Mouse (Mus musculus) c-Kit-positive CD71-negative TER-119-negative erythroid progenitor cells, embryonic 14.5 days (primary cell): Measurements from ENCODE around the gene Fam172a.

Experiments
- DNase-seq: peaks from one replicate; pipeline ENCODE4 v3.0.0-alpha.2; 2013; ENCODE audit warnings: low read depth

Gene Fam172a

GRCm38 (mm10) chr13:77976248-77976647 lies 274.4 kb downstream of the Fam172a start:
- no peak for DNase-seq

DNA sequence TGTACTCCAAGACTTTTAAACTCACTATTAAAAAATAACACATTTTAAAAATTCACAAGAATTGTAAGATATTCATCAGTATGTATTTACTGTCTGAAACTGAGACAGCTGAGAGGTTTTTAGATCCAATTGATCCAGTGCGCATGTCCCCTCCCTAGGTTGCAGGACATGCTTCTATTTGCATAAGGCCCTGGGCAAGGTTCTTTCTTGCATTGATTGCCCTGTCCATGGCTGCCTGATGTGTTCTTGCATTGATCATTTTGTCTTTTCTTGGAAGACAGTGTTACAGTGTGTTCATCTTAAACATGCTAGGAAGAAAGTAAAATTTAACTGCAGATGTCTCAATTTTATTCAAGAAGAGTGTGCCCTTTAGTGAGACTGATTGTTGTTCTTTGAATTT lies 275.3 kb downstream of the Fam172a start:
- no peak for DNase-seq

DNA sequence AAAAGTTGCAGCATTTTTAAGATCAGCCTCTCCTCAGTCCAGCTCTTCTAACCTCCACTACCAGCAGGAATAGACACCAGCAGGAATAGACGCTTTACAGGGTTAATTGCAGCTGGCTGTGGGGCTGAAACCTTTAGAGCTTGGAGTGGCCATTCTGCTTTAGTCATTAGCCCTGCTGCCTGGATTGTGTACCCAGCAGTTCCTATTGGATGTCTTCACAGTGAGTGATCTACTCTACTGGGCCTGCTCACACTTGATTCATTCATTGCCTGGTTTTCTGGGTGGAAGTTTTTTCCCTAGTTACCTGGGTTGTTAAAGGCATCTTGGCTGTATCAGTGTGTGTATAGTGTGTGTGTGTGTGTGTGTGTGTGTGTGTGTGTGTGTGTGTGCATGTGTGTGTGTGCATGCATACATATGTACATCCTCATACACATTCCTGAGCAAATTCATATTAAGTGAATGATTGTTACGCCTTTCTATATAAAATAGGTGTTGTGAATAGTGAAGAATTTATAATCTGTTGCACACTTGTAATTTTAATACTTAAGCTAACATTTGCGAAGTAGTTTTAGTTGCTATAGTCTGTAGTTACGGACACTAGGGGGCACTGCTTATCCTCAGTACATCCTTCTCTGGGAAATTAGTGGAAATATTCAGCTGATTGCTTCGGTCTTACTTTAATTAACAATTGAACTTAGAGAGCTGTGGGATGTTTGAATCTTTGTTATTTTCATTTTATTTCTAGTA lies 280.4 kb downstream of the Fam172a start:
- peak; percentile 9 for DNase-seq

DNA sequence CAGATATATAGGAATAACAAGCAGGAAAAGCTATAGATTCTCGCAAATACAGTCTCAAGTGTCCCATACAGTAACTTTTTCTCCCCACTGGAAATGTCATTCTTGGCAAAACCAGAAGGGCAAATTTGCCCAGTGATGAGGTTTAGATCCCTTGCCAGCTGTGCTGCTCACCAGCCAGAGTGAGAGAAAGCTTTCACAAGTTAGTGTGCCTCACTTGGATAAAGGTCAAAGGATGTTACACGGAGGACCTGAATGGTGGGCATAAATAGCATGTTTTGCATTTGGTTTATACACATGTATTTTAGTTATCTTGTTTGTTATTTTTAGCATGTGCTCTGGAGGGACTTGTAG lies 281.0 kb downstream of the Fam172a start:
- DNase-seq: no peak

- DNase-seq: no peak
Measured at GRCm38 (mm10) chr13:77991189-77991886, 289.5 kb downstream of the Fam172a start.

- no peak for DNase-seq
Measured at GRCm38 (mm10) chr13:78004649-78005048, 302.8 kb downstream of the Fam172a start.

GRCm38 (mm10) chr13:78005344-78005743 lies 303.5 kb downstream of the Fam172a start:
- no peak for DNase-seq

- DNase-seq: no peak
Measured at GRCm38 (mm10) chr13:78010176-78010575, 308.3 kb downstream of the Fam172a start.

DNA sequence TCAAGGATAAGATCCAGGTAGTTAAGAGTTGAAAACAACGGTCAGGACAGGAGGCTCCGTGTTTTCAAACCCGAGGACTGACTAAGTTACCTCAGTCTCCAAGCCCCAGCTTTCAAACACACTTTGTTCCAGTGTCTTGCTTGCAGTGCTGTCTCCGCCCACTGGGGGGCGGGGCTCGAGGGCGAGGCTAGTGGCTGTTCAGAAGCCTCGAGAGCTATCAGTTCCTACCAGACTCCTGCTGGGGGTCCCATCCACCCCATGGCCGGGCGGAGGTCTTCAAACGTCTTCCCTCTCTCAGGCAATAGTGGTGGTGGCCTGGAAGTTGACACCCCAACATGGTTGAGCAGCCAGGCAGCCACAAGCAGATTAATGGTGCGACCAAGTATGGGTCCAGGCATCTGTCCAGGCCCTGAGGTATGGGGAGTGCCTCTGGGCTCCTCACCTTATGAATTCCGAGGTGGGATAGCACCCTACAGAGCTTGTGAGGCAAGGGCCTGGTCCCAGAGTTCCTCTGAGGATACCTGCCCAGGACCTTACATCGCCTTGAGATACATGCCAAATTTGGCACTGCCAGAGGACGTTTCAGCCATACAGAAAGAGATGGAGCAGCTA lies 323.0 kb downstream of the Fam172a start, which contains the start of gene Pou5f2:
TSS of gene Pou5f2 (plus strand) at position 220 of the 612 bp plus-strand sequence.
- peak; percentile 8 for DNase-seq

DNA sequence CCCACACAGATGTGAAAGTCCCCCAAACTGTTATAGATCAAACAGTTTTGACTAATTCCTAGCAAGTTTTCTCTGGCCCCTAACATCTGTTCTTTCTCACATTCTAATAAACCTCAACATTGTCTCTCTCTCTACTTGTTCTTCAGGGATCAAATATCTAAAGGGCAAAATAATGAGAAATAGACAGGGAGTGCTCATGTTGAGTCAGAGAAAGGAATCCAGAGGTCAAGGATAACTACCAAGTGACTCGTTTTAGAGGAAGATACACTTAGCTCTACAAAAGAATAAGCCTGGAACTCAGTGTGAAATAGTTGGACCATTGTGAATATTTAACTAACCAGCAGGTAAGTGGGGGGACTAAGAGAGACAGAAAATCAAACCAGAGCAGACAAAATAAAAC lies 331.0 kb downstream of the Fam172a start:
- DNase-seq: no peak

GRCm38 (mm10) chr13:78037203-78037602 lies 335.4 kb downstream of the Fam172a start:
- DNase-seq: no peak

DNA sequence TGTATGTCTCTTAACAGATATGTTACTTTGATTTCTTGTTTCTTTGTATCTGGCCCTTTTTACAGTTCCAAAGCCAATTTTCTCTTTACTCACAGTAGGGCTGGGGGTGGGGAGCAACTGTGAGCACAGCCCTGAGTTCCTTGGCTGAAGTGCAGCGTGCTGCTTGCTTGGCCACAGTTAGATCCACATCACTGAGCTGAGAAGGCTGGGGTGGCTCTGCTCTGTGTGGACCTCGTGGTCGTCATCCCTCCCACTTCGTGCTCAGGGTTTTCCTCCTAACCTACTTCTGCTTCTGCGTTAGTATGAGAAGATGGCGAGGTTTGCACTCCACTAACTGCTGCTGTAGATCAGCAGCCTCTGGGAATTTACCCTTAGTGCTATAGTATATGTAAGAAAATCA lies 341.4 kb downstream of the Fam172a start:
- DNase-seq: no peak

DNA sequence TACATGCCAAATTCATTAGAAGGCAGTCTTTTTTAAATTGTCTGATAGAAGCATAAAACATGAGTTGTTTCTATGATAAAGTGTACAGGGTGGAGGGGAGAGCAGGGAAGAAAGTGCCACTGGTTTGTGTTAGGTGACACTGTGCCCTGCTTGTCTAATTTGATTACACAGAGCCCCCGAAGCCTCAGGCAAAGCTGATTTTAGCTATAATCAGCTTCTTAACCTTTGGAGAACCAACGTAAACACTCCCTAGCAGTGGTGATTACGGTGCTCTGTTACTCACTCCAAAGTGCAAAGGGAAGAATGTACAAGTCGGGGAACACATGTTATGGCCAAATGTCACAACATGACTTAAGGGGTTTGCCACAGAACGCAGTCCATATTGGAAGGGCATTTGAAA lies 343.3 kb downstream of the Fam172a start:
- DNase-seq: no peak

GRCm38 (mm10) chr13:78087751-78088150 lies 385.9 kb downstream of the Fam172a start:
- DNase-seq: no peak

GRCm38 (mm10) chr13:78090701-78091100 lies 388.9 kb downstream of the Fam172a start:
- DNase-seq: no peak

DNA sequence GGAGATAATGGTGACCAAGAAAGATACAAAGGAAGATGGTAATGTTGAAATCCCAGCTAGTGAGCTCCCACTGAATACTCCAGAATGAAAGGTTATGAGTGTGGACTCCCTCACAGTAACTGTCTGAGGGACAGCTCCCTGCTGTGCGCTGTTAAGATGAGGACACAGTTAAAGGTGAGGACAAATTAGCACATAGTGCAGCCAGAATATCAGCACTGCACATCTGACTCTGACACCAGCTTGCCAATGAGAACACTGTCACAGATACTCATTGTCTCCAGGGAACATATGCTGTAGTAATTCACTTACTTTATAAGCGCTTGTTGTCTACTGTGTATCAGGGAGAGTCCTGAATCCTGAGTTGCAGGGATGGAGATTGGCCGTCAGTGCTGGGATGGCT lies 390.1 kb downstream of the Fam172a start:
- DNase-seq: no peak

GRCm38 (mm10) chr13:78094352-78094751 lies 392.5 kb downstream of the Fam172a start:
- DNase-seq: no peak

DNA sequence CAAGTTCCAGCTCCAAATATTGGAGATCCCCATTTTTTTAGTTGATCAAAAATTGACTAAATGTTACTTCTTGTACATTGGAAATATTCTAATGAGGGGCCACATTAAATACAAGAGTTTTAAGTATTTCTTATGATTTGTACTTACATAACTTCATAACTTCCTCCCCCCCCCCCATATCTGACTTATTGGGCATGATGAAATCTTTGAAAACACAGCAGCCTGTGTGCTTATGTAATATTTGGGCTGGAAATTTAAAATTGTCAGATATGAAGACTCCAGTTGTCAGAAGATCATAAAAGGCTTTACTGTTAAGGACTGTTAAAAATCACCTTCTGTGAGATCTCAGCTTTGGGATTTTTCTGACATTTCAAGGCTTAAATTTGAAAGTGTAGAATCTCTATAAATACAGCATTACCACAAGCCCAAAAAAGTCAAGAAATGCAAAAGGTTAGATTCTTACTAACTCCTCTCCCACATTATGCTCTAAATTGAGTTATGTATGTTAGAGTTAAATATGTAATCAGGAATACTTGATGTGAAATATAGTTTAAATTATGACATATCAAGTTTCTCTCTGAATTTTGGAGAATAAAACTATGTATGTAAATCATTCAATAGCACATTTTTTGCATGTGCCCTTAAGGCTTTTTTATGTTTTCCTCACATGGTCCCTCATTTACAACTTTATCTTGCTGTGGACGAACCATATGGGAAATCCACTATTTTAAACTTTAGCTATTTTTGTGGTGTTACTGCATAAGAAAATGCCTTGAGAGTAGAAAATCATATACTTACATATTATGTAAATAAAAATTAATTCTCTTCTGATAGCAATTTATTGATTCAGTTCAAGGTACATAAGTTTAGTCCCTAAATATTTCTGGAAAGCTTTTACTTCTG lies 393.5 kb downstream of the Fam172a start:
- DNase-seq: no peak

DNA sequence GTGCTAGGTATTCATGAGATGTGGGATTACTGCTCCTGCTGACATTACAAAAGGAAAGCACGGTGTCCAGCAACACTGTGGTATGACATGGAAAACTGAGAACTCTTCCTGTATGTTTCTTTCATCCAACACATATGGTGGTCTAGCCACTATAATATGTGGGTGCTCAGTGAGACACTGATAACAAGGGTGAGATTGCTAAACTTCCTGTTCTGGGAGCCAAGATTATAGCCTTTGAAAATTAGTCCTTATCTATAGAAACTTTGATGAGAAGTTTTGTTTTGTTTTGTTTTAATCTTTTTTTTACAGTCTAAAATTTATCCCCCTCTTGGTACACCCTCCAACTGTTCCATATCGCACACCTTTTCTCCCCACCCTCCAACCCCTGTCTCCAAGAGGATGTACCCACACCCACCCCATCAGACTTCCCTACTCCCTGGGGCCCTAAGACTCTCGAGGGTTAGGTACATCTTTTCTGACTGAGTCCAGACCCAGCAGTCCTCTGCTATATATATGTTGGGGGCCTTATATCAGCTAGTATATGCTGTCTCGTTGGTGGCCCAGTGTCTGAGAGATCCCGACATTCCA lies 397.1 kb downstream of the Fam172a start:
- DNase-seq: no peak

- DNase-seq: no peak
Measured at GRCm38 (mm10) chr13:78099746-78100530, 398.1 kb downstream of the Fam172a start.

DNA sequence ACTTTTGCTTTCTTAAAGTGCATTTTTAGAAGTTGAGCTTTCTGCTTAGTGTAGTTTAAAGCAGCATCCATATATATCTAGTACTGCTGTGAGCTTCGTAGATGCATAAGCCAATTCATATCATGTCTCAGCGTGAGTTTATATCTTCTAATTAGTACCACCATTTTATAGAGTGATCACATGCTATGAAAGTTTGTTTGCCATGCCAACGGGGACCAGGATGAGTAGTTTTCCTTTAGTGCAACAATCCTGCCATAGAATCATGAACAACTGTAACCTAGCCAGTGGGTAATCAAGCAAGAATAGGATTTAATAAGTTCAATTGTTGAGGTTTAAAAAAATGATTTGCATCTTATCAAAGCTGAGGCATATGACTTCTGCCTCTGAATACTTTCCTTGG lies 398.8 kb downstream of the Fam172a start:
- no peak for DNase-seq
